Mouse (Mus musculus) cortical plate, adult 2 months (tissue): ENCODE data around the gene Rcc1. TPM values are rescaled to one million over a fixed set of nuclear protein-coding genes. Genes with fewer than 3 reads are reported as not detected.

Experiments used
- H3K27ac ChIP-seq: fragments of 200-500 bp; 2 replicates; pipeline ENCODE4 v1.5.1; 2012; ENCODE audit warnings: low read length, control low read depth, inconsistent platforms; ENCODE audit not compliant: insufficient read depth
- H3K4me1 ChIP-seq: fragments of 200-500 bp; 2 replicates; pipeline ENCODE4 v1.6.1; 2011; ENCODE audit warnings: low read length; ENCODE audit not compliant: control insufficient read depth, insufficient read depth
- H3K4me3 ChIP-seq: fragments of 200-500 bp; 2 replicates; pipeline ENCODE4 v1.5.1; 2011; ENCODE audit warnings: mild to moderate bottlenecking, low read length, control low read depth; ENCODE audit not compliant: insufficient read depth
- CTCF ChIP-seq: fragments of 200-500 bp; IDR thresholded peaks from 2 replicates; pipeline ENCODE4 v1.5.1; 2011; ENCODE audit warnings: mild to moderate bottlenecking, control low read depth, low read length; ENCODE audit not compliant: insufficient read depth; ENCODE audit errors: extremely low read depth
- POLR2A ChIP-seq: fragments of 200-500 bp; IDR thresholded peaks from 2 replicates; pipeline ENCODE4 v1.6.1; 2011; ENCODE audit warnings: mild to moderate bottlenecking, low read length, control low read depth; ENCODE audit not compliant: insufficient read depth; ENCODE audit errors: extremely low read depth
- polyA plus RNA-seq: library from polyadenylated mRNA; depleted of rRNA; stranded (reverse); fragments of >200 nt; gene quantifications from 2 replicates; pipeline ENCODE4 v1.2.3, GENCODE M21; 2012

The Rcc1 gene
- polyA plus RNA-seq, 1 experiment = 8.8 TPM

GRCm38 (mm10) chr4:132359510-132359909 is 6.1 kb upstream of the Rcc1 start:
- TF ChIP-seq CTCF (no peak), POLR2A (no peak)
- no peaks in the 10 kb centered on the region for H3K4me1 ChIP-seq
- no peak overlapping the region for H3K4me3 ChIP-seq
- no peak overlapping the region for H3K27ac ChIP-seq

GRCm38 (mm10) chr4:132356170-132356569 is 2.8 kb upstream of the Rcc1 start:
- Histone ChIP-seq H3K27ac (no peak overlapping the region), H3K4me1 (peaks cover 1% of the 10 kb centered on the region; the same call in 1 of the 2 replicates), H3K4me3 (no peak overlapping the region)
- TF ChIP-seq CTCF = no peak
- TF ChIP-seq POLR2A = no peak

GRCm38 (mm10) chr4:132355403-132355802 is 2.0 kb upstream of the Rcc1 start:
- Histone ChIP-seq H3K4me1 (peaks cover 1% of the 10 kb centered on the region; the same call in 1 of the 2 replicates), H3K4me3 (no peak overlapping the region), H3K27ac (no peak overlapping the region)
- TF ChIP-seq POLR2A (no peak), CTCF (no peak)

GRCm38 (mm10) chr4:132354571-132354970 is 1.2 kb upstream of the Rcc1 start:
- H3K4me3 ChIP-seq = no peak overlapping the region
- H3K27ac ChIP-seq = no peak overlapping the region
- TF ChIP-seq POLR2A (no peak), CTCF (no peak)
- H3K4me1 ChIP-seq = peaks cover 1% of the 10 kb centered on the region; the same call in 1 of the 2 replicates

GRCm38 (mm10) chr4:132352739-132353138 is 666 bp downstream of the Rcc1 start:
- Histone ChIP-seq H3K4me1 (peaks cover 1% of the 10 kb centered on the region; the same call in 1 of the 2 replicates), H3K4me3 (peak overlapping the region; percentile 53), H3K27ac (no peak overlapping the region)
- TF ChIP-seq POLR2A (no peak), CTCF (no peak)

DNA sequence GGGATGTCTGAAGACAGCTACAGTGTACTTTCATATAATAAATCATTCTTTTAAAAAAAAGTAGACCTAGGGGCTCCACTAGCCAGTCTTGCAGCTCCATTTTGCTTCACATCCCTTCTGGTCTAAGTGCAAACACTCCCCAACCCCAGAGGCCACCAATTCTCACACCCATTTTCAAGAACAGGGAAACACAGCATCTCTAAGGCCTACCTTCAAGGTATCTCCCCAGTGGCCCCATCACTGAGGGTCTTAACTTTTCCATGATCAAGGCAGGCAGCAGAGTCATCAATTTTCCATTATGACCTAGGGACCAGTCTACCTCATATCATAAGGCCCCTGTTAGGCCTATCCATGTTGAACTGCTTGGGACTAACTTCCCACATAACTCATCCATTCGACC is 2.0 kb downstream of the Rcc1 start:
- Histone ChIP-seq H3K4me1 (peaks cover 1% of the 10 kb centered on the region; the same call in 1 of the 2 replicates), H3K27ac (no peak overlapping the region), H3K4me3 (no peak overlapping the region)
- no peak for TF ChIP-seq POLR2A
- no peak for TF ChIP-seq CTCF

DNA sequence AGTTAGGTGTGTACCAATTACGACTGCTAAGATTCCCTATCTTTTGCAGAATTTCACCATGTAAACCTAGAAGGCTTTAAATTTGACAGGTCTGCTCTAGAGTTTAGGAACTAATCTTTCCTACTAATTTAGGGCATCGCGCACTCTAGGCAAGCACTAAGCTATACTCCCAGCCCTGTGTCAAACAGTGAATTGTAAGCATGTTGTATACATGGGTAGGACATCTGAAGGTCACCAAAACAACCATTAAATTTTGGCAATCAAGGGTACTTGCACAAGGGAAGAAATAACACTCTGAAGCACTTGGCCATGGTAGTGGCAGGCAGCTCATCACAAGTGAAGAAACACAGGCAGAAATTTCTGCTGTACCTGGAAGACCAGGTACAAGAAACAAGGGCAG is 2.6 kb downstream of the Rcc1 start:
- no peak overlapping the region for H3K4me3 ChIP-seq
- H3K27ac ChIP-seq = no peak overlapping the region
- TF ChIP-seq CTCF (no peak), POLR2A (no peak)
- H3K4me1 ChIP-seq = peaks cover 1% of the 10 kb centered on the region; the same call in 1 of the 2 replicates

- TF ChIP-seq CTCF = no peak
- TF ChIP-seq POLR2A = no peak
- H3K4me3 ChIP-seq = no peak overlapping the region
- no peak overlapping the region for H3K27ac ChIP-seq
- peaks cover 1% of the 10 kb centered on the region; the same call in 1 of the 2 replicates for H3K4me1 ChIP-seq
Measured at GRCm38 (mm10) chr4:132350123-132350740, 3.2 kb downstream of the Rcc1 start.

GRCm38 (mm10) chr4:132349495-132350122 is 3.8 kb downstream of the Rcc1 start:
- Histone ChIP-seq H3K4me1 (peaks cover 1% of the 10 kb centered on the region; the same call in 1 of the 2 replicates), H3K4me3 (no peak overlapping the region), H3K27ac (no peak overlapping the region)
- TF ChIP-seq CTCF (0 out of 2 replicates have a peak, but pooled peaks have one; percentile 4), POLR2A (no peak)

GRCm38 (mm10) chr4:132346661-132347060 is 6.7 kb downstream of the Rcc1 start:
- peaks cover under 1% of the 10 kb centered on the region; the same call in 1 of the 2 replicates for H3K4me1 ChIP-seq
- no peak overlapping the region for H3K27ac ChIP-seq
- no peak overlapping the region for H3K4me3 ChIP-seq
- TF ChIP-seq CTCF (no peak), POLR2A (no peak)
